Mouse (Mus musculus) mouse trophoblast stem cell (cell line): ENCODE data around the gene Ywhag.

Source experiments
- in situ Hi-C, 2 experiments: fragments of 300-500 bp; cut with MseI, MboI; formaldehyde crosslinking; loops; 2 replicates in 1 of 2; 3 replicates in 1 of 2; pipeline ENCODE4 v1.15.1; 2025

Ywhag gene

DNA sequence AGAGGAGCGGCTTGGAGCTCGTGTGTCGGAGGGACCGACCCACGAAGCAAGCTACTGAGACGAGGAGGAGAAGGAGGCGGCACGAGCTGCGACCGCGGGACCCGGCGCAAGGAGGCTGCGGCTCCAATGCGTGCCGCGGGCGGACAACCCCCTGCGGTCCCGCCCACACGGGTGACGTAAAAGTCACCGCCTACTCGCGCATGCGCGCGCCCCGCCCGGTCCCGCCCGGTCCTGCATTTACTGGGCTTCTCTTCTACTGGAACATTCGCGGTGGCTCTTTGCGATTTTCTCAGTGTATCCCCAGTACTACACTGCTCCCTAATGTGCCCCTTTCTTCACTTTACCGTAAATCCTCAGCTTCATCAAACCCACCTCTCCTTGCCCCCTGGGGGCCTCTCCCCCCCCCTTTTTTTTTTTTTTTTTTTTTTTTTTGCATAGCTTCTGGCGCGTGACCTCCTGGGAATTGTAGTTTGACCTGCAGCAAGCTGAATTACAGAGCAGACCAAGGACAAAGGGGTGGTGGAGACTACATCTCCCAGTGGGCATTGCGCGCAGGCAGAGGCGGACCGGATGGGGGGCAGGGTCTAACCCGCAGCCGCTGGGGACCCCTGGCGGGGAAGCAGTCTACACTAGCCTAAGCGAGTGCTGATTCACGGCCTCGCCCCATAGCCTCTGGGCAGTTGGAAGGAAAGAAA, at the start of gene Ywhag:
Gene Ywhag, minus strand, starts transcription at position 136 of the 695 bp plus-strand sequence.
- in situ Hi-C loops, result no loop called here

DNA sequence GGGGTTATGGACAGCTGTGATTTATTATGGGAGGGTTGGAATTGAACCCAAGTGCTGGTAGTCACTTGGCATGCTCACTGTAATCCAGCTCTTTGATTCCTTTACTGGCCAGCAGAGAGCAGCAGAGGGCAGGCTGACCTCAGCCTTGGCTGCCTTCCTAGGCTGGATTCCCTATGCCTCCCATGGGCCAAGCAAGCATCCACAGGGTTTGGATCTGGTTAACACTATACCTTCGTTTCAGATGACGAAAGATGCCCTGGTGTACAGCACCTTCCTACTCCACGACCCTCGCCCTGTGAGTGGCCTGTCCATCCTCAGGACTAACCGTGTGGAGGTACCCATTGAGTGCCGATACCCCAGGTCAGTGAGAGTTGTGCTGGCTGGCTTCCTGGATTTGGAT, 48.0 kb upstream of the Ywhag start:
- in situ Hi-C loops, result no loop called here

DNA sequence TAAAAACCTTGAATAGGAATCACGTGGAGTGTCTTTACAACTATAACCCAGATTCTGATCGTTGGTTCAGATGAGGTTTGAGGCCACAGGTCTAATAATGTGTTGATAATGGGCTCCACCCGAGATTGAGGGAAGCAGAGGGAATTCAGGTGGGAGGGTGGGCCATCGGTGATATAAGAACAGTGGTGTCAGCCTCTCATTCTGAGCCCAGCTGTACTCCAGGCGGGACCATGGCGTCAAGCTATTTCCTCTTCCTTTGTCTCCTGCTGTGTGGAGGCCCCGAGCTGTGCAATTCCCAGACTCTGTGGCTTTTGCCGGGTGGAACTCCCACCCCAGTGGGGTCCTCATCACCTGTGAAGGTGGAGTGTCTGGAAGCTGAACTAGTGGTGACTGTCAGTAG, 45.5 kb upstream of the Ywhag start, which contains the start of gene Zp3:
Gene Zp3, plus strand, starts transcription at position 196 of the 400 bp plus-strand sequence.
- in situ Hi-C loops, result loop anchor here in 1 of 2 experiments (10.0 kb wide), 1 partner anchor 85 kb away; no protein-coding TSS in a partner anchor

DNA sequence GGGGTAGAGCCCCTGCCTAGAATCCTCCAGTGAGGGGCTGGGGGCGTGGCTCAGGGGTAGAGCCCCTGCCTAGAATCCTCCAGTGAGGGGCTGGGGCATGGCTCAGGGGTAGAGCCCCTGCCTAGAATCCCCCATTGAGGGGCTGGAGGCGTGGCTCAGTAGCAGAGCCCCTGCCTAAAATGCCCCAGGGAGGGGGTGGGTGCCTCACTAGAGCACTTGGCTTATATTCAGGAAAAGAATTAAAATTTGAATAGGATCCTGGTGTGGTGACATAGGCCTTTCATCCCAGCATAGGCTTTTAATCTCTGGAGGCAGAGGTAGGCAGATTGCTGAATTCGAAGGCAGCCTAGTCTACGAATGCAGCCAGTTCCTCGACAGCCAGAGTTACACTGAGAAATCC, 45.0 kb upstream of the Ywhag start:
- in situ Hi-C loops, result loop anchor here in 1 of 2 experiments (10.0 kb wide), 1 partner anchor 85 kb away; no protein-coding TSS in a partner anchor

DNA sequence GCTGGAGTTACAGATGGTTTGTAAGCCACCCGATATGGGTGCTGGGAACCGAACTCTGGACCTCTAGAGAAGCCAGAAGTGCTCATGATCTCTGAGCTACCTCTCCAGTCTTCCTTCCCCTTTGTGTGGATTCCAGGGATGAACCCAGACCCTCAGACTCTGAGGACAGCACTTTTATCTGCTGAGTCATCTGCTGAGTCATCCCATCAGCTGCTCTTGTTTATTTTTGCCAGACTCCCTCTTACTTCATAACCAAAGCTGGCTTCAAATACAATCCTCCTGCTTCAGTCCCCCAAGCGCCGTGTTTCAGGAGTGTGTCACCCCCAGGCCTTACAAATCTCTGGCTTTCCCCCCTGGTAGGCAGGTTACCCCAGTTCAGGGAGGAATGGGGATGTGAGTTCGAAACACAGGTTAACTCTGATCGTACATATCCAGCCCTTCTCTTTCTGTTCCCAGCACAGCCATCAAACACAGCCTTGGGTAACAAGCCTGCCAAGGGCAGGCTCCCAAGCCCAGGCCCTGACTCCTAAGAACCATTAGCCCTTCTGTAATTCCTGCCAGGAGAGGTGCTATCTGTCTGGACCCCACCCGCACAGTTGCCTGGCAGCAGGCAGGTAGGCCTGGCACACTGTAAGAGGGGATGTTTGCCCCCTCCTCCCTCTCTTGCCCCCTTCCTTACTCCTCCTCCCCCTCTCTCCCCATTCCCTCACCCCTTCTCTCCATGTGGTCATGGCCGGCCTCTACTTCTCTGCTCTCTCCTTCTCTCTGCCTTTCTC, 41.7 kb upstream of the Ywhag start:
- in situ Hi-C loops, result loop anchor here in 1 of 2 experiments (10.0 kb wide), 1 partner anchor 89 kb away; no protein-coding TSS in a partner anchor

DNA sequence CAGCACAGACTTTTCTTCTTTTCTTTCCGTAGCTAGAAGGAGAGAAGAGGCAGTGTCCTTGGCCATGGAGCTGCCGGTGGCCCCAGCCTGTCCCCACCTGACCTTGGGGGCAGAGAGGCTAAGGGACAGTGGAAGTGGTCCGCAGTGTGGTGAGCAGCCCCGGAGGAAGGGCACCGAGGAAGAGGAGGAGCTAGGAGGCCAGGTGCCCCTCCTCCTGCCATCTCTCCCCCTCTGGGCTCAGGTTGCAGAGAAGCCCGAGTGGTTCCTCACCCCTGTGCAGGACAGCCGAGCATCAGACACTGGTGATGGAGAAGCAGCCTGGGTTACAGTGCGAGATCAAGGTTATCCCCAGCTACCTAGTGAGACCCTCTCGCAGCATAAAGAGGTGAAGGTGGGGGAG, 39.9 kb upstream of the Ywhag start, which contains the start of gene Ssc4d:
Gene Ssc4d, minus strand, starts transcription at position 167 of the 400 bp plus-strand sequence.
- in situ Hi-C loops, result loop anchor here in 1 of 2 experiments (10.0 kb wide), 1 partner anchor 90 kb away; no protein-coding TSS in a partner anchor

DNA sequence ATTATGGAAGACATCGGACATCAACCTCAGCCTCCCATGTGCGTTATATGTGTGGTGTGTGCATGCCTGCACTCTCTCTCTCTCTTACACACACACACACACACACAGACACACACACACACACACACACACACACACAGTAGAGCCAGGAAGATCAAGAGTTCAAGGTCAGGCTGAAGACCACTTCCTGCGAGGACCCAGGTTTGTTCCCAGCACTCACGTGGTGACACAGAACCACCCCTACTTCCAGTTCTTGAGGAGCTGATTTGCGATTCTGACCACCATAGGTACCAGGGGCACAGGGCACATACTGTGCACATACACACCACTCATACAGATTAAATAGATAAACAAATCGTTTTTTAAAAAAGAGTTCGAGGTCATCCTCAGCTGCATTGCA, 37.5 kb upstream of the Ywhag start:
- in situ Hi-C loops, result loop anchor here in 1 of 2 experiments (10.0 kb wide), 1 partner anchor 93 kb away; no protein-coding TSS in a partner anchor

DNA sequence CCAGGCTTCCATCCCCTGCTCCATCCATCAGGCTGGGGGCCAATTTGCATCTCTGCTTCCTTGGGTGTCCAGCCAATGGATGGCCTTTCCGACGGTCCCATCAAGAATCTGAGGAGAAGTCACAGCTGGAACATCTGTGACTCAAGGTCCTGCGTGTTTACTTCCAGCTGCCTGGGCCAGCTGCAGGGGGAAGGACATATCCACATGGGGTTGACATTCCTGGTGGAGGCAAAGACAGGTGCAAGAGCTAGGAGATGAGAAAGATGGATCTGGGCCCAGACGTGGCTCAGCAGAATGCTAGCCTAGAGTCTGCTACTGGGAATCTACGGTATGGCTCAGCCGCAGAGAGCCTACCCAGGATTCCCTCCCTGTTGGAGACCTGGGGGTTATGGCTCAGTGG, 35.8 kb upstream of the Ywhag start:
- in situ Hi-C loops, result loop anchor here in 1 of 2 experiments (10.0 kb wide), 1 partner anchor 95 kb away; no protein-coding TSS in a partner anchor

DNA sequence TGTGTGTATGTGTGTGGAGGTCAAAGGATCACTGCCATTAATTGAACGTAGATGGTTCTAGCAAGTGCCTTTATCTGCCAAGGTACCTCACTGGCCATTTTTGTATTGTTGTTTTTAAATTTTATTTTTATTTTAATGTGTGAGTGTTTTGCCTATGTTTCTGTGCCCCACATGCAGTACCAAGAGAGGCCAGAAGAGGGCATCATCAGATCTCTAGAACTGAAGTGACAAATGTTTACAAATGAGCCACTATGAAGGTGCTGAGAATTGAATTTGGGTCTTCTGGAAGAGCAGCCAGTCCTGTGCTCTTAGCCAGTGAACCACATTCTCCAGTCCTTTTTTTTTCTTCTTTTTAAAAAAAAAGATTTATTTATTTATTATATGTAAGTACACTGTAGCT, 34.4 kb upstream of the Ywhag start:
- in situ Hi-C loops, result no loop called here

DNA sequence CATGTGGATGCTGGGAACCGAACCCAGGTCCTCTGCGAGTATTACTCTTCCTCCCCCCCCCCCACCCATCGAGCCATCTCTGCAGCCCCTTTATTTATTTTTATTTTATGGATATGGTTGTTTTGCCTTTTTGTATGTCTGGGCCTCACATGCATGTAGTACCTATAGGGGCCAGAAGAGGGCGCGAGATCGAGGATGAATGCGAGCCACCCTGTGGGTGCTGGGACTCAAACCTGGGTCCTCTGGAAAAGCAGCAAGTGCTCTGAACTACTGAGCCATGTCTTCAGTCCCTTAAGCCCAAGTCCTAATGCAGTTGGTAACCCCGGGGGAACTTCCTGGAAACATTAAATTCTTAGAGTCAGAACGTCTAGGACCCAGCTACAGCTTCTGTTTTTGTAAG, 32.5 kb upstream of the Ywhag start:
- in situ Hi-C loops, result no loop called here

DNA sequence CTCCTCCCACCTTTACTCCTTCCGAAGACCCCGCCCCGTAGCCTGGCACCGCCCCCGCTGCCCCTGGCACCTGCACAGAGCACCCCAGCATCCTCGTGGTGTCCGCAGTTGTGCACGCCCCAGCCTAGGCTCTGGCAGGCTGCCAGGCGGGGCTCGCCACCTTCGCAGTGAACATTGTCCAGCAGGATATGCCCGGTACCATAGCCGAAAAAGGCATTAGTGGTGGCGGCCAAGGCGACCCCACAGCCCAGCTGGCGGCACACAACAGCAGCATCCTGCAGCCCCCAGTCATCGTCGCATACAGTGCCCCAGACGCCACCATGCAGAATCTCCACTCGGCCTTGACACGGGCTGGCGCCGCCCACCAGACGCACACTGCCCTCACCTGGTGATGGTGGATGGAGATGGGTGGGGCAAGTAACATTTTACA, 31.1 kb upstream of the Ywhag start:
- in situ Hi-C loops, result no loop called here

DNA sequence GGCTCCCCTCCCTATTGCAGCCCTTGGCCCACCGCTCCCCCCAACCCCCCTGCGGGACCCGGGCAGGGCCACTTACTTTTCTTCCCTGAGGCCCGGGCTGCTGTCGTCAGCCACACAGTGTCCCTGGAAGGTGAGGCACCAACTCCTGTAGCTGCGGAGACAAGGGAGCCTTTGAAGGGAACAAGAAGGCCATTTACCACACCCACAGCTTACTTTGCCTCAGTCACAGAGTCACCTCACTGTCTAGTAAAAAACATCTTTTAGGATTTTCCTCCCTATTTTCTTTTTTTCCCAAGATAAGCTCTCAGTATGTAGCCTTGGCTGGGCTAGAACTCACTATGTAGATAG, 28.8 kb upstream of the Ywhag start:
- in situ Hi-C loops, result no loop called here

DNA sequence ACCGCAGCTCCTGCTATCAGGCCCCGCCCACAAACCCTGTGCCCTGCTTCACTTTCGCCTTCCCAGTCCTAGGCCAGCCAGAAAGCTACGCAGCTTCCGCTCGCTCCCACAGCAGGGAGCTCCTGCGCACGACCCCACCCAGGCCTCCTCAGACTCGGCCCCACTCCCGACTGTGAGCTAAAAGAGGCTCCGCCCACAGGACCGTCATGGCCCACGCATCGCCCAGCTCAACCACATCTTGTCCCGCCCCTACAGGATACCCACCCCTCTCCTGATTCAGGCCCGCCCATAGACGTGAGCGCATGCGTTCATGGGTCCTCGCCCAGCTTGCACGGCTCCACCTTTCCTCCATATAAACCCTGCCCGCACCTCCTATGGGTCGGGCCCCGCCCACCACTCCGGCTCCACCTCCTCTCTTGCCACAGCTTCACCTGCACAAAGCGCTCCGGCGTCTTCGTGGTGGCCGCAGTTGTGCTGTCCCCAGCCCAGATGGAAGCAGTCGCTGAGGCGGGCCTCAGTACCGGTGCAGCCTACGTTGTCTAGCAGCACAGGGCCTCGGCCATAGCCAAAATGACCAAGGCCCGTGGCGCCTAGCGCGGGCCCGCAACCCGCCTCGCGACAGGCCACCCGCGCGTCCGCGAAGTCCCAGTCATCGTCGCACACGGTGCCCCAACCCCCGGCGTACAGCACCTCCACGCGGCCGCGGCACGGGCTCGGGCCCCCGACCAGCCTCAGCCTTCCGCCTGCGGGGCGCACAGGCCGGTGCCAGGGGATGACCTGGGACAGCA, 28.3 kb upstream of the Ywhag start:
- in situ Hi-C loops, result no loop called here

DNA sequence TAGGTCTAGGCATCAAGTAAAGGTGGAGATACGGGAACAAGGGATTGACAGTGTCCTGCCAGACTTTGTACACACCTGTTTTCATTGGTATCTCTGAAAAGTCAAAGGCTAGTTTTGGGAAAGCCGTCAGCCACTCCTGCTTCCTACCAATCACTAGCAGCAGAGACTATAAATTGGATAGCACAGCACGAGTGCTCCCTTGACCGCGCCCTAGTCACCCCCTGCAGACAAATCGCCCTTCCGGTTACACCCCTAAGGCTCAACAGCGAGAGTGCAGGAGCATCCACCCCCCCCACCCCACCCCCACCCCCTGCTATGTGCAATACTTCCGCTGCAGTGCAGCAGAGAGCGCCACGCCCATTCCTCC, 27.7 kb upstream of the Ywhag start:
- in situ Hi-C loops, result no loop called here

DNA sequence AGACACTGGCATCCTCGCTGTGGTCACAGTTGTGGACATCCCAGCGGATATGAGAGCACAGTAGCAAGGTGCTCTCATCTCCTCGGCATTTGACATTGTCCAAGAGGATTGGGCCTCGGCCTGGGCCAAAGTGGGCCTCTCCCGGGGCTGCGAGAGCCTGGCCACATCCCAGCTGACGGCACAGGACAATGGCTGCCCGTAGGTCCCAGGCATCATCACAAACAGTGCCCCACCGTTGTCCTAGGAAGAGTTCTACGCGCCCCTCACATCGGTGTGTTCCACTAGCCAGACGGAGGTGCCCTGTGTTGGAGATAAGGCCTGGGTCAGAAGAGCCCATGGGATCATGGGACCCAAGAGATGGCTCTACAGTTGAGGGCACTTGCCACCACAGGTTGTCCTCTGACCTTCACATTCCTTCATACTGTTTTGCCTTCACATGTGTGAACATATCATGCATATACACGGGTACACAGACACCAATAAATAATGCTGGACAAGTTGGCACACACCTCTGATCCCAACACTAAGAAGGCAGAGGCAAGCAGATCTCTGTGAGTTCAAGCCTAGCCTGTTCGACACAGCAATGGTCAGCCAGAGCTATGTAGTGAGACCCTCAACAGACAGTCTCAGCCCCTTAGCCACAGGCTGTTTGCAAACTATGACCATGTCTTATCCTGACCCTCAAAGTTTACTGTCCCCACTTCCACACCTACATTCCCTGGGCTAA, 26.7 kb upstream of the Ywhag start:
- in situ Hi-C loops, result no loop called here

DNA sequence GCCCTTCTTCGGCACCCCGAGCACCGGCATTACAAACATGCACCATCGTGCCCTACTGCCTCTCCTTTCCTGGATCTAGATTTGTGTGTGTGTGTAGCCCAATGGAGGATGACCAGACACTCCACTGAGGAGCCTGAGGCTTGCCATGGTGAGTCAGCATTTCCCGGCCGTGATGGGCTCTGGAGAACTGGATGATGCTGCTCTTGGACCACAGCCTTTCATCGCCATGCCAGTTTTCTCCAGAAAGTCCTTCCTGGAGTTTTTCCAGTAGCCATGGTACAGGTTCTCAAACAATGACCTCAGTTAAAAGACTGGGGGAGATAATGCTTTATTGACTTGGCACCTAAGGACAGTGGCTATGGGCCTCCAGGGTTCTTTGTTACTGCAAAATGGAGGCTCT, 25.5 kb upstream of the Ywhag start:
- in situ Hi-C loops, result no loop called here

DNA sequence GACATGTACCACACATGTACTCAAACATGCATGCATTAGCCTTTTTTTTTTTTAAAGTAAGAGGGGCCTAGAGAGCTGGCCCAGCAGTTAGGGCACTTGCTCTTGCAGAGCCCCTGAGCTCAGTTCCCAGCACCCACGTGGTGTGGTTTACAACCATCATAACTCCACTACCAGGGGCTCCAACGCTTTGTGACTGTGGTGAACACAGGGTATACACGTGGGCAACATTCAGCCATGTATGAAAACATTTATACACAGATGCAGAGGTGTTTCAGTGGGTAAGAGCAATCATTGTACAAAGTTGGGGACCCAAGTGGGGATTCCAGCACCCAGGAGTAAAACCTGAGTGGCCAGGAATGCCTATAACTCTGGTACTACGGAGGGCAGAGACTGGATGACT, 24.0 kb upstream of the Ywhag start:
- in situ Hi-C loops, result no loop called here

DNA sequence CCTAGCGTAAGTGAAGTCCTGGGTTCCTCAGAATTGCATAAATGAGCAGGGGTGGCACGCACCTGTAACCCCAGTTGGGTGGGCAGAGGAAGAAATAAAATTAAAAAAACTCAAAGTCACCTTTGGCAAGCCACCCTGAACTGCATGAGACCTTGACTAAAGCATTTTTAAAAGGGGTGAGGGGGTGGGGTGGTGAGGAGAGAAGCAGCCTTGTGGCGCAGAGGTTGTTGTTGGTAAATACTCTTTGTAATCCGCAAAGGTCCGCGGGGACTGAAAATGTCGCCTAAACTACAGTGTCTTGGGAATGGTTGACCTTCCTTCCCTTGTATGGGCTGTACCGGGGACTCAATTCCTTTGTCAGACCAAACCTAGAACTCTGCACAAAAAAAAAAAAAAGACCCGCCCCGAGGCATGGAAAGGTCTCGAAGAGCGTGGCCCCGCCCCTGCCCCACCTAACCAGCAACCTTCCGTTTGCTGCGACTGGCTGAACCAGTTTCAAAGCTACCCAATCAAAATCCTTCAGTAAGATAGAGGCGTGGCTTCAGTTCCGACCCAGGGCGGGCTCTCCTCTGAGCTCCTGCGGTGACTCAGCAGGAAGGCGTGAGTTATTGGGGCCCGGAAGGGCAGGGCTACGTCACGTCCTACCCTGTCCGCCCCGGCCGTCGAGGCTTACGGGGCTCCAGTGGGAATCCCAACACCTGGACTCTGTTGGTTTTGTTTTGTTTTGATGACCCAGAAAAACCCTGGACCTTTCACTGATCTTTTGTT, 23.0 kb upstream of the Ywhag start:
- in situ Hi-C loops, result no loop called here

DNA sequence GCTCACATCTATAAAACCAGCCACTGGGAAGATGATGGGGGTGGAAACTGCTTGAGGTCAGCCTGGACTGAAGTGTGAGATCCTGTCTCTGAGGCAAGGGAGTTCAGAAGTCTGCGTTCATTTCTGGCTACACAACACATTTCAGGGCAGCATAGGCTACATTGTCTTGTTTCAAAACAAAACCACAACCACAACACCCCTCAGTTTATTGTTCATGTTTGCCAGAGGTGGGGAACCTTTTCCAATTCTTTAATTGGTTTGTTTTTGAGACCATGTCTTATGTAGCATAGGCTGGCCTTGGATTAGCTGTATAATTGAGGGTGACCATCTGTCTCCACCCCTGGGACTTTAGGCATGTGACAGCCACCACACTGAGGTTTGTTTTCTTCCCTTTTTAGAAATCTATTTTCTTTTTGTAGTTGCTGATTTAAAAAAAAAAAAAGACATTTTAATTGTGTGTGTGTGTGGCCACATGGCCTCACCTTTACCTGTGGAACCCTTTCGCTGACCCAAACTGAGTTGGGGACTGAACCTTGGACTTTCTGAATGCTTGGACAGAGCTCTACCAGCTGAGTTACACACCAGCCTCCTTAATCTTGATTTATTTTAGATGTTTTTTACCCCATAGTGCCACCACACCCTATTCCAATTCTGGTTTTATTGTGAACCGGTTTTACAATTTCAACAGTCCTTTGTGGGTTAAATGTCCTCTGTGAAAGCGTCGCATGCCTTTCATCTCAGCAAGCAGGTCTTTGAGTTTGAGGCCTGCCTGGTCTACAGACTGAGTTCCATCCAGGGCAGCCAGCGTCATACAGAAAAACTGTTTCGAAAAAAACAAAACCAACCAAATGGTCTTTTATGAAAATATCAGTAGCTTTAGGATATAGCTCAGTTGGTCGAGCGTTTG, 22.1 kb upstream of the Ywhag start:
- in situ Hi-C loops, result no loop called here
